Mouse (Mus musculus) bone marrow macrophage, adult 2 months (primary cell): Measurements from ENCODE around the gene AW011738.

ENCODE experiments used
- CTCF ChIP-seq: IDR thresholded peaks from 2 replicates; pipeline ENCODE4 v1.5.1; 2012; ENCODE audit warnings: low read depth, mild to moderate bottlenecking, low read length, moderate library complexity
- POLR2A ChIP-seq: IDR thresholded peaks from 2 replicates; pipeline ENCODE4 v1.6.1; 2012; ENCODE audit warnings: mild to moderate bottlenecking, low read depth, low read length, borderline replicate concordance

DNA sequence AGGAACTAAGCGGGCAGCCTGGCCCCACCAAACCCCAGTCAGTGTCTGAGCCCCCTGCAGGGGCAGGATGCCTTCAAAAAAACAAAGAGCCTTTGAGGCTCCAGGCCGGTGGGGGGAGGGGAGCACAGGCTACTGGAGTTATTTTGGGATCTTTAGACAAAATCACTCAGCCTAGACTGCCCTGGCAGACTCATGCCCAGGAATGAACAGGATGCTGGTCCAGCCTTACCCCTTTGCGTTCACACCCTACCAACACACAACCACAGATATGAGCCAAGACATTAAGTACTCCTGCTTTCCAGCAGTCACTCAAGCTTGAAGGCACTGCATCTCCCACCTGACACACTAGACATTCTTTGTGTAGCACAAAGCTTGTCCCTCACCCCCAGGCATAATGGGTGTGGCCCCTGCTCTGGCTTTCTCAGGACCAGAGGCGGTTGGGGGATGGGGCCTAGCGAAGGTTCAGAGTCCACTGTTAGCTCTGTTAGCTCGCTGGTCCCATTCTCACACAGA is 14.2 kb upstream of the AW011738 start:
- TF ChIP-seq CTCF (no peak), POLR2A (no peak)
